Mouse (Mus musculus) induced T-regulatory cell, adult 2 months (primary cell): ENCODE measurements around the gene 5730522E02Rik.
"Not testable (repeated sequence)": the region's sequence is repeated elsewhere in the genome, so short reads cannot be mapped to it uniquely, and the experiment has no call there.

Experiments
- DNase-seq: peaks from one replicate; pipeline ENCODE4 v3.0.0-alpha.2; 2012; ENCODE audit warnings: low read depth

5730522E02Rik gene

GRCm38 (mm10) chr11:26210582-26211180, at the start of gene 5730522E02Rik:
TSS of gene 5730522E02Rik (minus strand) at chr11:26210763.
- DNase-seq, result no peak

GRCm38 (mm10) chr11:26236540-26236939, 26.0 kb upstream of the 5730522E02Rik start:
- DNase-seq, result no peak

DNA sequence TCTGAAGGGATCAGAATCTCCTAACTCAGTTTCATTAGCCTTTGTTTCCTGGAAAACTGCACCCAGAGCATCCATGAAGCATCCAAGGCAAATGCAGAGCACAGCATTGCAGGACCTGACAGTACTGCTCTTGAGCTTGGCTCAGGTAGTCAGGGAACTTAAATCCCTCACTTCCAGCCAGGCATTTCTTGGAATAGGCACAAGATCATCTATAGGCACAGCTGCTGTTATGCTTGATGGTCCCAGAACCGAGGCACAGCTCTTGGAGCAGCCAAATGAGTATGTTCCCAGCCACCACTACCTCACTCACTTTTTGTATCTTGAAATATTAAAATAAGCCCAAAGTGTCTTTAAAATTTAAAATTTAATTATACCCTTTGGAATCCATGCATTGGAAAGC, 19.3 kb upstream of the 5730522E02Rik start:
- DNase-seq, result no peak

GRCm38 (mm10) chr11:26213643-26214042, 3.1 kb upstream of the 5730522E02Rik start:
- DNase-seq, result not testable (repeated sequence)

DNA sequence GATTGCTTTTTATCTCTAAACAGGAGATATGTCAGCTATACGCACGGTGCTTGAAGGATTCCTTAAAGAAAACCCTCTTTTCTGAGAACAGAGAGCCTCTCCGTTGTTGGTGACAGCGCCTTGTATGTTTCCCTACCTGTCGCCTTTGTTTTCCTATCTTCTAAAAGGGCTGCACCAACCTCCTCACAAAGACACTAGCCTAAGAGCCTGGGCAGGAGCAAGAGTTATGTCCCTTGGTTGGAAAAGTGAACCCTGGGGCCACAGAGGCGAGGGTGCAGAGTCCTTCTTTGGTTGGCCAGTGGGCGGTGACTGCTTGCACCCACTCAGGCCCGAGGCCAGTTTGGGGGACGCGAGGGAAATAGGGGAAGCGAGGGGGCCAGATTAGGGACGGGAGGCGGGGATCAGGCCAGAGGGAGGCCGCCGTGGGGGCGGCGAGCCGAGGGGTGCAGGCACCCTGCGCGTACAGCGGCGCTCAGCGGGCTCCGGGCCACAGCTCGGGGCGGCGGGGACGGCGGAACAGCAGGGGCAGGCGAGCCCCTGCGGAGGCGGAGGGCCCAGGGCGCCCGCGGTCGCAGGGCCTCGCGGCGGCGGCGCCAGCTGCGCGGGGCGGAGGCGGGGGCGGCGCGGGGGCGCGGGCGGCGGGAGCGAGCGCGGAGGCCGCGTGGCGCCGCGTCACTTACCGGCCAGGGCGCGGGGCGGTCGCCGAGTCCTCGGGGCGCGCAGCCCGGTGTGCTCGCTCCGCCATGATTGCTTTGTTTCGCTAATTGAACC, 567 bp downstream of the 5730522E02Rik start:
- peak; percentile 15 for DNase-seq

GRCm38 (mm10) chr11:26203466-26203865, 7.1 kb downstream of the 5730522E02Rik start:
- DNase-seq, result no peak

DNA sequence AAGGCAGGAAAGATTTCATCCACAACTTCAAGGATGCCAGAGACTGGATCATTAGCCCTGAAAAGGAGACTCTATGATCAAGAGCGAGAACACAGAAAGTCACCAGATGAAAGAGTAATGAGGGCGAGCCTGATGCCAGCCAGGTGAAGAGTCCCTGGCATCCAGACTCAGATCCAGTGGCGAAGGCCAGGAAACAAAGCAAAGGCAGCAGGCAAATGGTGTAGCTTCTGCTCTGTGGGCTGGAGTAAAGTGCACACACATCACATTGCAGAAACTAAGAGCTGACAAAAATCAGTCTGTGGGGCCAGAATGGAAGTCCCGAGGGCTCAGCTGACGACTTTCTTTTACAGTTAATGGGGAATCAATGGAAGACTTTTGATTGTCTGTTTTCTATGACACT, 7.7 kb downstream of the 5730522E02Rik start:
- no peak for DNase-seq

- DNase-seq, result no peak
Observed at GRCm38 (mm10) chr11:26201778-26202097, 8.8 kb downstream of the 5730522E02Rik start.

- DNase-seq, result peak; percentile 56
Observed at GRCm38 (mm10) chr11:26200970-26201777, 9.4 kb downstream of the 5730522E02Rik start.

GRCm38 (mm10) chr11:26195468-26195867, 15.1 kb downstream of the 5730522E02Rik start:
- no peak for DNase-seq

DNA sequence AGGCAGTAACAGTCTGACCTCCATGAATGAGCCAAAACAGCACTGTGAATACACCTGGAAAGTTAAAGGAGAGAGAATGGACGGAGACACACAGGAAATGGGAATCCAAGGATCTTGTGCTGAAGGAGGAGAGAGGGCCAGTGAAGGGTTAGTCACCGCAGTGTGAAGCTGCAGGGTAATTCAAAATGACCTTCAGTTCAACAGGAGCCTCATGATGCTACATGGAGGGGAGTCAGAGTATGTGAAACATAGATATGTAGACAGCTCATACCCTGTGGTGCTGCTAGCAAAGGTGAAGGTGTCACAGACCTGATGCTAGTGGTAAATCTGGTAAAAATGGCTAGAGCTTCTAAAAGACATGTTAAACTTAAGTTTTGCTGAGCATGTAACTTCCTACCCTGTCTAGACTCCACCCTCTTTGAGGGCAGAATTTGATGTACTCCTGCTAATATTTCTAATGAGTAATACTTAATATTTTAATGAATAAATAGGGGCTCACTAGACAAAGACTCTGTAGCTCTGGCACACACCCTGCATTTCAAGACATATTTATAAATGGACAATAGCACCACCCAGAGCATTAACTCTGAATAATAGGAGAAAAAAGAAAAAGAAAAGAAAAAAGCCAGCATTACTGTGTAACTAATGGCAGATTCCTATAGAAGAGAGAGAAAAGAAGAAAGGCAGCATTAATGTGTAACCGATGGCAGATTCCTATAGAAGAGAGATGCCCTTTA, 23.2 kb downstream of the 5730522E02Rik start:
- DNase-seq, result no peak

- DNase-seq, result no peak
Observed at GRCm38 (mm10) chr11:26170572-26170971, 40.0 kb downstream of the 5730522E02Rik start.

GRCm38 (mm10) chr11:26167609-26167971, 43.0 kb downstream of the 5730522E02Rik start:
- DNase-seq, result no peak

GRCm38 (mm10) chr11:26166966-26167608, 43.5 kb downstream of the 5730522E02Rik start:
- no peak for DNase-seq

- DNase-seq, result peak; percentile 41
Observed at GRCm38 (mm10) chr11:26164651-26165259, 45.8 kb downstream of the 5730522E02Rik start.

- DNase-seq, result no peak
Observed at GRCm38 (mm10) chr11:26161354-26161753, 49.2 kb downstream of the 5730522E02Rik start.

DNA sequence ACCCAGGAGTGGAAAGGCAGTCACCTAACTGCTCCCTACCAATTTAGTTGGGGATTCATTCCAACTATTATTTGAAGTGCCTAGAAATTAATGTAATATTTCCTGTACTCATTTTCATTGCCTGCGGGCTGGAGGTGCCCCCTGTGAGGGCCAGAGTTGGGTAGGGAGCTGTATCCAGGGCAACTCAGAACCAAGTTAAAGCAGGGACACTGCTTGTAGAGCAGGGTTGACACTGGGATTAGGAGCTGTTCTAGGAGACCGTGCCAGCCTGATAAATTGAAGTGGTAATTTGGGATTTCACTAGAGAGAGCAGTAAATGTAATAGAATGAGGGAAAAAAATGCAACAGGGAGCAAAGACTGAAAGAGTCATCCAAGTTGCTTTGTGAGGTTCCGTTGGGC, 51.5 kb downstream of the 5730522E02Rik start:
- no peak for DNase-seq

GRCm38 (mm10) chr11:26140024-26140423, 70.5 kb downstream of the 5730522E02Rik start:
- DNase-seq, result no peak

DNA sequence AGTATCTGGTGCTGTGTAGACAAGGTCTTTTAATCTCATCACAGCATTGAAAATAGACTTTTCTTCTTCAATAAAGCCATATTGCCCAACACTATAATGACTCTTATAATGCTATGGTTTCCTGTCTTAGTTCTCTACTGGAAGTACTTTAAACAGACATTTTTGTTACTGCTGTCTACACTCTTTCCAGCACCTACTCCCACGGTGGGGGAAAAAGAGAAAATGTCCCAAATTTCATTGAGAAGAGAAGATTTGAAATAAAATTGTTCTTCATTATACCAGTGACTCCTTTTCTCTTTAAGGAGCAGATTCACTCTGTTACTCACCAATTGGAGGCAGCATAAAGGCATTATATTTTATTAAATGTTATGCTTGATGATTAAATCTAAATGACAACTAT, 72.5 kb downstream of the 5730522E02Rik start:
- DNase-seq, result no peak

- no peak for DNase-seq
Observed at GRCm38 (mm10) chr11:26130911-26131310, 79.7 kb downstream of the 5730522E02Rik start.

- DNase-seq, result no peak
Observed at GRCm38 (mm10) chr11:26129054-26129453, 81.5 kb downstream of the 5730522E02Rik start.
